Mouse (Mus musculus): Measurements from ENCODE around the gene Ctc1. TPM values are rescaled to one million over a fixed set of nuclear protein-coding genes. Genes with fewer than 3 reads are reported as not detected.

Gene Ctc1
- polyA plus RNA-seq, 1 experiment: not detected

GRCm38 (mm10) chr11:69077316-69077715 lies 61.6 kb downstream of the Ctc1 start:
- no peak for TF ChIP-seq CTCF (IDR thresholded peaks at IDR 0.05; ENCODE audit: insufficient read depth, low read depth, low read length)
- no peak for TF ChIP-seq POLR2A (IDR thresholded peaks at IDR 0.05; ENCODE audit: insufficient read depth, low read depth, low read length)
- WGBS: 66% methylated on average over 9 of the region's 9 CpGs
- no peak overlapping the region for H3K4me3 ChIP-seq (ENCODE audit: insufficient read depth, low read depth, low read length)
- H3K27ac ChIP-seq (ENCODE audit: insufficient read depth, low read depth, low read length): peak overlapping the region; percentile 29; the same call in 1 of the 2 replicates
- peaks cover 12% of the 10 kb centered on the region for H3K4me1 ChIP-seq (ENCODE audit: control insufficient read depth, insufficient read depth, low read length)

- Histone ChIP-seq H3K4me1 (ENCODE audit: control insufficient read depth, insufficient read depth, low read length) (peaks cover 8% of the 10 kb centered on the region), H3K27ac (ENCODE audit: insufficient read depth, low read depth, low read length) (no peak overlapping the region), H3K4me3 (ENCODE audit: insufficient read depth, low read depth, low read length) (no peak overlapping the region)
- 85% methylated on average over 6 of the region's 6 CpGs for WGBS
- no peak for TF ChIP-seq POLR2A (IDR thresholded peaks at IDR 0.05; ENCODE audit: insufficient read depth, low read depth, low read length)
- TF ChIP-seq CTCF (IDR thresholded peaks at IDR 0.05; ENCODE audit: insufficient read depth, low read depth, low read length): no peak
These were observed 62.3 kb downstream of the Ctc1 start for GRCm38 (mm10) chr11:69078041-69078440.

- peaks cover 8% of the 10 kb centered on the region for H3K4me1 ChIP-seq (ENCODE audit: control insufficient read depth, insufficient read depth, low read length)
- TF ChIP-seq POLR2A (IDR thresholded peaks at IDR 0.05; ENCODE audit: insufficient read depth, low read depth, low read length) (no peak), CTCF (IDR thresholded peaks at IDR 0.05; ENCODE audit: insufficient read depth, low read depth, low read length) (no peak)
- no peak overlapping the region for H3K27ac ChIP-seq (ENCODE audit: insufficient read depth, low read depth, low read length)
- no peak overlapping the region for H3K4me3 ChIP-seq (ENCODE audit: insufficient read depth, low read depth, low read length)
- WGBS: 58% methylated on average over 5 of the region's 5 CpGs
These were observed 63.2 kb downstream of the Ctc1 start for GRCm38 (mm10) chr11:69078805-69079438.

- 81% methylated on average over 15 of the region's 15 CpGs for WGBS
- TF ChIP-seq POLR2A (IDR thresholded peaks at IDR 0.05; ENCODE audit: insufficient read depth, low read depth, low read length) (no peak), CTCF (IDR thresholded peaks at IDR 0.05; ENCODE audit: insufficient read depth, low read depth, low read length) (no peak)
- Histone ChIP-seq H3K4me3 (ENCODE audit: insufficient read depth, low read depth, low read length) (no peak overlapping the region), H3K27ac (ENCODE audit: insufficient read depth, low read depth, low read length) (no peak overlapping the region), H3K4me1 (ENCODE audit: control insufficient read depth, insufficient read depth, low read length) (0 out of 2 replicates have a peak, but pooled peaks cover 2% of the 10 kb centered on the region)
These were observed 64.6 kb downstream of the Ctc1 start for GRCm38 (mm10) chr11:69080102-69080854.

GRCm38 (mm10) chr11:69080855-69081222 lies 65.1 kb downstream of the Ctc1 start:
- peaks cover 3% of the 10 kb centered on the region for H3K4me1 ChIP-seq (ENCODE audit: control insufficient read depth, insufficient read depth, low read length)
- no peak overlapping the region for H3K4me3 ChIP-seq (ENCODE audit: insufficient read depth, low read depth, low read length)
- no peak overlapping the region for H3K27ac ChIP-seq (ENCODE audit: insufficient read depth, low read depth, low read length)
- WGBS: 88% methylated on average over 8 of the region's 8 CpGs
- TF ChIP-seq CTCF (IDR thresholded peaks at IDR 0.05; ENCODE audit: insufficient read depth, low read depth, low read length) (no peak), POLR2A (IDR thresholded peaks at IDR 0.05; ENCODE audit: insufficient read depth, low read depth, low read length) (no peak)

GRCm38 (mm10) chr11:69081613-69082012 lies 65.9 kb downstream of the Ctc1 start:
- TF ChIP-seq CTCF (IDR thresholded peaks at IDR 0.05; ENCODE audit: insufficient read depth, low read depth, low read length) (no peak), POLR2A (IDR thresholded peaks at IDR 0.05; ENCODE audit: insufficient read depth, low read depth, low read length) (no peak)
- Histone ChIP-seq H3K4me1 (ENCODE audit: control insufficient read depth, insufficient read depth, low read length) (peaks cover 10% of the 10 kb centered on the region), H3K4me3 (ENCODE audit: insufficient read depth, low read depth, low read length) (no peak overlapping the region), H3K27ac (ENCODE audit: insufficient read depth, low read depth, low read length) (no peak overlapping the region)
- WGBS: 93% methylated on average over 7 of the region's 7 CpGs

- Histone ChIP-seq H3K4me1 (ENCODE audit: control insufficient read depth, insufficient read depth, low read length) (peaks cover 31% of the 10 kb centered on the region), H3K4me3 (ENCODE audit: insufficient read depth, low read depth, low read length) (no peak overlapping the region), H3K27ac (ENCODE audit: insufficient read depth, low read depth, low read length) (no peak overlapping the region)
- no peak for TF ChIP-seq POLR2A (IDR thresholded peaks at IDR 0.05; ENCODE audit: insufficient read depth, low read depth, low read length)
- no peak for TF ChIP-seq CTCF (IDR thresholded peaks at IDR 0.05; ENCODE audit: insufficient read depth, low read depth, low read length)
- WGBS: 60% methylated on average over 6 of the region's 6 CpGs
These were observed 69.9 kb downstream of the Ctc1 start for GRCm38 (mm10) chr11:69085608-69086007.

Other genes with a start within 250 kb of the Ctc1 start
- gene Ndel1, start 144.1 kb upstream of the Ctc1 start, polyA plus RNA-seq (2012; ENCODE audit: insufficient read depth, insufficient read length, low replicate concordance, missing spikeins): not detected in 2 replicates
- not detected in 2 replicates for gene Rnf222, start 127.4 kb upstream of the Ctc1 start, polyA plus RNA-seq (2012; ENCODE audit: insufficient read depth, insufficient read length, low replicate concordance, missing spikeins)
- gene Rpl26, start 114.3 kb upstream of the Ctc1 start, polyA plus RNA-seq (2012; ENCODE audit: insufficient read depth, insufficient read length, low replicate concordance, missing spikeins): 1,027 and 1,979 TPM in 2 replicates
- gene Odf4, start 88.8 kb upstream of the Ctc1 start, polyA plus RNA-seq (2012; ENCODE audit: insufficient read depth, insufficient read length, low replicate concordance, missing spikeins): not detected in 2 replicates
- not detected in 2 replicates for gene Arhgef15, start 58.4 kb upstream of the Ctc1 start, polyA plus RNA-seq (2012; ENCODE audit: insufficient read depth, insufficient read length, low replicate concordance, missing spikeins)
- gene Slc25a35, start 47.8 kb upstream of the Ctc1 start, polyA plus RNA-seq (2012; ENCODE audit: insufficient read depth, insufficient read length, low replicate concordance, missing spikeins): not detected in 2 replicates
- not detected in 2 replicates for gene Rangrf, start 40.7 kb upstream of the Ctc1 start, polyA plus RNA-seq (2012; ENCODE audit: insufficient read depth, insufficient read length, low replicate concordance, missing spikeins)
- gene Pfas, start 7.5 kb upstream of the Ctc1 start, polyA plus RNA-seq (2012; ENCODE audit: insufficient read depth, insufficient read length, low replicate concordance, missing spikeins): not detected in 2 replicates
- gene Aurkb, start 29.7 kb downstream of the Ctc1 start, polyA plus RNA-seq (2012; ENCODE audit: insufficient read depth, insufficient read length, low replicate concordance, missing spikeins): not detected in 2 replicates
- gene Borcs6, start 43.8 kb downstream of the Ctc1 start, polyA plus RNA-seq (2012; ENCODE audit: insufficient read depth, insufficient read length, low replicate concordance, missing spikeins): not detected in 2 replicates
- not detected in 2 replicates for gene Tmem107, start 54.9 kb downstream of the Ctc1 start, polyA plus RNA-seq (2012; ENCODE audit: insufficient read depth, insufficient read length, low replicate concordance, missing spikeins)
- 348 and 768 TPM in 2 replicates for gene Vamp2, start 72.6 kb downstream of the Ctc1 start, polyA plus RNA-seq (2012; ENCODE audit: insufficient read depth, insufficient read length, low replicate concordance, missing spikeins)
- gene Per1, start 79.3 kb downstream of the Ctc1 start, polyA plus RNA-seq (2012; ENCODE audit: insufficient read depth, insufficient read length, low replicate concordance, missing spikeins): not detected in 2 replicates
- gene Hes7, start 104.5 kb downstream of the Ctc1 start, polyA plus RNA-seq (2012; ENCODE audit: insufficient read depth, insufficient read length, low replicate concordance, missing spikeins): not detected in 2 replicates
- gene 9130213A22Rik, start 106.7 kb downstream of the Ctc1 start, polyA plus RNA-seq (2012; ENCODE audit: insufficient read depth, insufficient read length, low replicate concordance, missing spikeins): not detected in 2 replicates
- gene Aloxe3, start 110.0 kb downstream of the Ctc1 start, polyA plus RNA-seq (2012; ENCODE audit: insufficient read depth, insufficient read length, low replicate concordance, missing spikeins): not detected in 2 replicates
- not detected in 2 replicates for gene Alox12b, start 141.1 kb downstream of the Ctc1 start, polyA plus RNA-seq (2012; ENCODE audit: insufficient read depth, insufficient read length, low replicate concordance, missing spikeins)
- gene Alox8, start 181.9 kb downstream of the Ctc1 start, polyA plus RNA-seq (2012; ENCODE audit: insufficient read depth, insufficient read length, low replicate concordance, missing spikeins): not detected in 2 replicates
- not detected in 2 replicates for gene Gucy2e, start 221.1 kb downstream of the Ctc1 start, polyA plus RNA-seq (2012; ENCODE audit: insufficient read depth, insufficient read length, low replicate concordance, missing spikeins)